Mouse (Mus musculus) limb, embryonic 15.5 days (tissue): ENCODE data around the gene Selenoi. TPM values are rescaled to one million over a fixed set of nuclear protein-coding genes. Genes with fewer than 3 reads are reported as not detected.

Experiments
- ATAC-seq: fragments of 200-750 bp; cut with Nextera tagmentation; 2 replicates; pipeline ENCODE4 v1.8.0; 2017; ENCODE audit warnings: low read depth, moderate TSS enrichment; ENCODE audit not compliant: insufficient number of reproducible peaks, low FRiP score, low TSS enrichment
- H3K27ac ChIP-seq: fragments of 300-500 bp; sonication (generic); 2 replicates; pipeline ENCODE4 v1.5.1; 2015; ENCODE audit warnings: moderate library complexity, mild to moderate bottlenecking, inconsistent platforms
- H3K27me3 ChIP-seq: fragments of 300-500 bp; sonication (generic); 2 replicates; pipeline ENCODE4 v1.6.1; 2015; ENCODE audit warnings: inconsistent platforms
- H3K36me3 ChIP-seq: fragments of 300-500 bp; sonication (generic); 2 replicates; pipeline ENCODE4 v1.6.1; 2015; ENCODE audit warnings: inconsistent platforms
- H3K4me1 ChIP-seq: fragments of 300-500 bp; sonication (generic); 2 replicates; pipeline ENCODE4 v1.6.1; 2015; ENCODE audit warnings: inconsistent platforms
- H3K4me2 ChIP-seq: fragments of 300-500 bp; sonication (generic); 2 replicates; pipeline ENCODE4 v1.6.1; 2015; ENCODE audit warnings: mild to moderate bottlenecking, inconsistent platforms
- H3K4me3 ChIP-seq: fragments of 300-500 bp; sonication (generic); 2 replicates; pipeline ENCODE4 v1.5.1; 2015; ENCODE audit warnings: mild to moderate bottlenecking, inconsistent platforms
- H3K9ac ChIP-seq: fragments of 300-500 bp; sonication (generic); 2 replicates; pipeline ENCODE4 v1.6.1; 2015; ENCODE audit warnings: inconsistent platforms
- H3K9me3 ChIP-seq: fragments of 300-500 bp; sonication (generic); 2 replicates; pipeline ENCODE4 v1.6.1; 2016; ENCODE audit warnings: inconsistent platforms
- WGBS: fragments of 180-500 bp; shearing (Covaris S2); methylation state at CpG from one replicate; pipeline ENCODE4 v1.1.7; 2015; 5-methylcytosine and 5-hydroxymethylcytosine counted together
- polyA plus RNA-seq: library from polyadenylated mRNA; unstranded; fragments of >200 nt; fragmentation: Nextera tagmentation; extraction: Ambion mirVana; gene quantifications from 2 replicates; pipeline ENCODE4 v1.2.1, GENCODE M21; 2015

Gene Selenoi
- 20.8 and 23.1 TPM in 2 replicates for polyA plus RNA-seq

- H3K9ac ChIP-seq: peak within 1 kb of the TSS; percentile 70
- H3K9me3 ChIP-seq: no peaks in the 10 kb centered on the region
- H3K27ac ChIP-seq: peak within 1 kb of the TSS; percentile 91
- peaks cover 25% of the 10 kb centered on the region; the same call in 1 of the 2 replicates for H3K4me1 ChIP-seq
- peaks cover 7% of the 10 kb centered on the region for H3K36me3 ChIP-seq
- ATAC-seq: peak; percentile 100
- peak within 1 kb of the TSS; percentile 73 for H3K4me2 ChIP-seq
- 1% methylated on average over 71 of the region's 71 CpGs for WGBS
- H3K27me3 ChIP-seq: no peaks in the 10 kb centered on the region
- H3K4me3 ChIP-seq: peak within 1 kb of the TSS; percentile 88
Observed at GRCm38 (mm10) chr5:30232271-30232971, at the start of gene Selenoi. TSS of gene Selenoi (plus strand) at chr5:30232581.

GRCm38 (mm10) chr5:30187687-30188485, 44.5 kb upstream of the Selenoi start:
- Histone ChIP-seq H3K4me2 (no peak overlapping the region), H3K9me3 (no peaks in the 10 kb centered on the region), H3K9ac (no peak overlapping the region), H3K4me3 (no peak overlapping the region), H3K27ac (no peak overlapping the region), H3K36me3 (peaks cover 46% of the 10 kb centered on the region), H3K4me1 (no peaks in the 10 kb centered on the region), H3K27me3 (no peaks in the 10 kb centered on the region)
- 93% methylated on average over 12 of the region's 12 CpGs for WGBS
- no peak for ATAC-seq

- no peak overlapping the region for H3K27ac ChIP-seq
- no peak overlapping the region for H3K9ac ChIP-seq
- H3K27me3 ChIP-seq: no peaks in the 10 kb centered on the region
- H3K4me1 ChIP-seq: no peaks in the 10 kb centered on the region
- no peak overlapping the region for H3K4me2 ChIP-seq
- ATAC-seq: no peak
- WGBS: 73% methylated on average over 1 of the region's 1 CpGs
- H3K36me3 ChIP-seq: peaks cover 19% of the 10 kb centered on the region
- H3K4me3 ChIP-seq: no peak overlapping the region
- no peaks in the 10 kb centered on the region for H3K9me3 ChIP-seq
Observed at GRCm38 (mm10) chr5:30192452-30192851, 39.9 kb upstream of the Selenoi start.

- H3K9ac ChIP-seq: no peak overlapping the region
- no peak for ATAC-seq
- 0 out of 2 replicates have a peak, but pooled peaks cover 4% of the 10 kb centered on the region for H3K36me3 ChIP-seq
- no peak overlapping the region for H3K27ac ChIP-seq
- 96% methylated on average over 5 of the region's 5 CpGs for WGBS
- H3K4me1 ChIP-seq: no peaks in the 10 kb centered on the region
- H3K4me2 ChIP-seq: no peak overlapping the region
- H3K9me3 ChIP-seq: no peaks in the 10 kb centered on the region
- no peak overlapping the region for H3K4me3 ChIP-seq
- H3K27me3 ChIP-seq: no peaks in the 10 kb centered on the region
Observed at GRCm38 (mm10) chr5:30195340-30195739, 37.0 kb upstream of the Selenoi start.

GRCm38 (mm10) chr5:30198257-30198656, 34.1 kb upstream of the Selenoi start:
- Histone ChIP-seq H3K4me3 (no peak overlapping the region), H3K9ac (no peak overlapping the region), H3K4me1 (peaks cover 5% of the 10 kb centered on the region), H3K27ac (no peak overlapping the region), H3K27me3 (no peaks in the 10 kb centered on the region), H3K4me2 (no peak overlapping the region), H3K36me3 (no peaks in the 10 kb centered on the region), H3K9me3 (no peaks in the 10 kb centered on the region)
- no peak for ATAC-seq
- WGBS: 65% methylated on average over 7 of the region's 7 CpGs

- Histone ChIP-seq H3K27ac (no peak overlapping the region), H3K27me3 (no peaks in the 10 kb centered on the region), H3K4me1 (peaks cover 13% of the 10 kb centered on the region), H3K9me3 (no peaks in the 10 kb centered on the region), H3K36me3 (no peaks in the 10 kb centered on the region), H3K4me3 (no peak overlapping the region), H3K4me2 (no peak overlapping the region), H3K9ac (no peak overlapping the region)
- no peak for ATAC-seq
- 41% methylated on average over 5 of the region's 5 CpGs for WGBS
Observed at GRCm38 (mm10) chr5:30201521-30201920, 30.9 kb upstream of the Selenoi start.

GRCm38 (mm10) chr5:30202221-30202620, 30.2 kb upstream of the Selenoi start:
- no peaks in the 10 kb centered on the region for H3K9me3 ChIP-seq
- 81% methylated on average over 7 of the region's 7 CpGs for WGBS
- H3K4me1 ChIP-seq: peaks cover 13% of the 10 kb centered on the region
- no peaks in the 10 kb centered on the region for H3K36me3 ChIP-seq
- ATAC-seq: no peak
- no peaks in the 10 kb centered on the region for H3K27me3 ChIP-seq
- no peak overlapping the region for H3K4me2 ChIP-seq
- no peak overlapping the region for H3K9ac ChIP-seq
- H3K27ac ChIP-seq: no peak overlapping the region
- no peak overlapping the region for H3K4me3 ChIP-seq

GRCm38 (mm10) chr5:30203216-30203885, 29.0 kb upstream of the Selenoi start:
- WGBS: 77% methylated on average over 10 of the region's 10 CpGs
- no peaks in the 10 kb centered on the region for H3K9me3 ChIP-seq
- H3K4me2 ChIP-seq: no peak overlapping the region

GRCm38 (mm10) chr5:30204441-30204840, 27.9 kb upstream of the Selenoi start:
- H3K27ac ChIP-seq: no peak overlapping the region
- 35% methylated on average over 1 of the region's 1 CpGs for WGBS
- no peak overlapping the region for H3K4me2 ChIP-seq
- no peak for ATAC-seq
- H3K27me3 ChIP-seq: no peaks in the 10 kb centered on the region
- no peaks in the 10 kb centered on the region for H3K36me3 ChIP-seq
- no peak overlapping the region for H3K4me3 ChIP-seq
- no peaks in the 10 kb centered on the region for H3K9me3 ChIP-seq
- H3K9ac ChIP-seq: no peak overlapping the region
- peaks cover 13% of the 10 kb centered on the region for H3K4me1 ChIP-seq

More at GRCm38 (mm10) chr5:30203216-30203885, 29.0 kb upstream of the Selenoi start:
- H3K27ac ChIP-seq: no peak overlapping the region
- H3K9ac ChIP-seq: no peak overlapping the region
- H3K4me1 ChIP-seq: peaks cover 13% of the 10 kb centered on the region
- H3K4me3 ChIP-seq: no peak overlapping the region
- no peaks in the 10 kb centered on the region for H3K36me3 ChIP-seq
- no peak for ATAC-seq
- no peaks in the 10 kb centered on the region for H3K27me3 ChIP-seq

GRCm38 (mm10) chr5:30205034-30205433, 27.3 kb upstream of the Selenoi start:
- H3K27ac ChIP-seq: no peak overlapping the region
- H3K36me3 ChIP-seq: no peaks in the 10 kb centered on the region
- no peak overlapping the region for H3K4me3 ChIP-seq
- no peaks in the 10 kb centered on the region for H3K27me3 ChIP-seq
- WGBS: 56% methylated on average over 3 of the region's 3 CpGs
- H3K4me1 ChIP-seq: peaks cover 13% of the 10 kb centered on the region
- H3K9me3 ChIP-seq: no peaks in the 10 kb centered on the region
- no peak overlapping the region for H3K9ac ChIP-seq
- ATAC-seq: no peak
- no peak overlapping the region for H3K4me2 ChIP-seq

- H3K4me3 ChIP-seq: no peak within 1 kb of the TSS
- H3K9me3 ChIP-seq: no peaks in the 10 kb centered on the region
- peaks cover 13% of the 10 kb centered on the region for H3K4me1 ChIP-seq
- no peaks in the 10 kb centered on the region for H3K36me3 ChIP-seq
- H3K27me3 ChIP-seq: no peaks in the 10 kb centered on the region
- no peak within 1 kb of the TSS for H3K4me2 ChIP-seq
- ATAC-seq: no peak
- no peak within 1 kb of the TSS for H3K27ac ChIP-seq
- H3K9ac ChIP-seq: no peak within 1 kb of the TSS
- 18% methylated on average over 5 of the region's 5 CpGs for WGBS
Observed at GRCm38 (mm10) chr5:30205493-30205892, 26.9 kb upstream of the Selenoi start, which contains the start of gene Adgrf3. TSS of gene Adgrf3 (minus strand) at chr5:30205722.

- Histone ChIP-seq H3K36me3 (no peaks in the 10 kb centered on the region), H3K27me3 (no peaks in the 10 kb centered on the region), H3K4me3 (no peak overlapping the region), H3K9ac (no peak overlapping the region), H3K9me3 (no peaks in the 10 kb centered on the region), H3K27ac (no peak overlapping the region), H3K4me1 (peaks cover 13% of the 10 kb centered on the region), H3K4me2 (no peak overlapping the region)
- ATAC-seq: no peak
- 68% methylated on average over 6 of the region's 6 CpGs for whole genome bisulfite sequencing
Observed at GRCm38 (mm10) chr5:30207276-30207675, 25.1 kb upstream of the Selenoi start.
